Mouse (Mus musculus): ENCODE data around the gene Uvrag. TPM values are rescaled to one million over a fixed set of nuclear protein-coding genes. Genes with fewer than 3 reads are reported as not detected.
A peak's percentile ranks its signal among the peaks of the same experiment; 100 is the strongest.

Uvrag gene
- polyA plus RNA-seq, 1 experiment from 2014 or later = 16.7 TPM

DNA sequence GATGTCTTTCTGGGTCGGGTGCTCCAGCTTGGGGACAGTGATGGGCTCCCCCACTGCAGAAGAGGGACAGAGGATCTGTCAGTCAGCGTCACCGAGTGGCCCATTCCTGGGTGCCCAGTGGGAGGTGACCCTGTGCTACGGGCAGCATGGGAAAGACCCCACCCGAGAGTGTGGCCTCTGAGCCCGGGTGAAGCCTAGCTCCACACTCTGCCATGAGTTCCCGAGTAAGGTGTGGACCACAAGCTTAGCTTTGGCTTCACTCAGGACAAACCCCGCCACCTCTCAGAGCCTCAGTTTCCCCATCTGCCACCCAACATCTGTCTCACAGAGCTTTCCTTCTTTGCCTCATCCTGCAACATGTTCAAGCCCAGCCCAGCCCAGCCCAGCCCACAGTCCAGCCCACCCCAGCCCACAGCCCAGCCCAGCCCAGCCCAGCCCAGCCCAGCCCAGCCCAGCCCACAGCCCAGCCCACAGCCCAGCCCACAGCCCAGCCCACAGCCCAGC lies 13.8 kb upstream of the Uvrag start:
- Histone ChIP-seq H3K4me2 (no peak overlapping the region), H3K27me3 (ENCODE audit: control insufficient read depth, insufficient read depth, low read length) (no peaks in the 10 kb centered on the region; the same call in 1 of the 2 replicates), H3K27ac (ENCODE audit: low read depth, low read length) (no peak overlapping the region), H3K9ac (ENCODE audit: low read depth, low read length) (no peak overlapping the region), H3K4me3 (ENCODE audit: low read depth, low read length) (no peak overlapping the region), H3K9me3 (replicated peaks; ENCODE audit: control insufficient read depth, low read length) (no peaks in the 10 kb centered on the region), H3K36me3 (ENCODE audit: control insufficient read depth, insufficient read depth, low read length) (no peaks in the 10 kb centered on the region), H3K4me1 (ENCODE audit: control insufficient read depth, insufficient read depth, low read length) (peaks cover 20% of the 10 kb centered on the region)
- 56% methylated on average over 8 of the region's 8 CpGs for WGBS (ENCODE audit: insufficient replicate concordance)
- peak; percentile 31 for ATAC-seq (replicated peaks; ENCODE audit: insufficient number of reproducible peaks, low FRiP score, low TSS enrichment)

DNA sequence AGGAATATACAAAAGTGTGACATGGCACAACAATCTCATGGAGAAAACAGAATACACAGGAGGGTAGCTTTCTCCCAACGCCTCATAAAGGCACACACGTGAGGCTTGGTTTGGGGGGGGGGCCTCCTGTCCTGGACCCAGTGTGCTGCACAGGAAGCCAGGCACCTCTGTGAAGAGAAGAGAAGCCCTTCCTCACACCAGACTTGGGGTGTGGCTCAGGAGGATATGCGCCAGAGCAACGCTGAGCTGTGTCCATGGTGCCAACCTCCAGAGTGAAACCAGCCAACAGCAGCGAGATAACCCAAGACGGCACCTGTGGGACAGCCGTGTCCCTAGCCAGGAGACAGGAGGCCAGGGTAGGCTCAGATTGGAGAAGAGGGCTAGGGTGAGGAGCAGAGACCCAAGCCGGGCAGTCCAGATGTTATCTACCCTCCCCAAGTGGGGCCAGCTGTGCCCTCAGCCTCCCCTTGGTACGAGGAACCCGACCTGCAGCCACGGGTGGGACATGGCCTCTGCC lies 12.8 kb upstream of the Uvrag start:
- no peaks in the 10 kb centered on the region; the same call in 1 of the 2 replicates for H3K27me3 ChIP-seq (ENCODE audit: control insufficient read depth, insufficient read depth, low read length)
- no peak overlapping the region for H3K9ac ChIP-seq (ENCODE audit: low read depth, low read length)
- H3K4me3 ChIP-seq (ENCODE audit: low read depth, low read length) = no peak overlapping the region
- peaks cover 18% of the 10 kb centered on the region for H3K4me1 ChIP-seq (ENCODE audit: control insufficient read depth, insufficient read depth, low read length)
- no peak overlapping the region for H3K27ac ChIP-seq (ENCODE audit: low read depth, low read length)
- no peak for ATAC-seq (replicated peaks; ENCODE audit: insufficient number of reproducible peaks, low FRiP score, low TSS enrichment)
- 84% methylated on average over 11 of the region's 11 CpGs for WGBS (ENCODE audit: insufficient replicate concordance)
- H3K36me3 ChIP-seq (ENCODE audit: control insufficient read depth, insufficient read depth, low read length) = no peaks in the 10 kb centered on the region
- H3K9me3 ChIP-seq (replicated peaks; ENCODE audit: control insufficient read depth, low read length) = no peaks in the 10 kb centered on the region
- H3K4me2 ChIP-seq = no peak overlapping the region

DNA sequence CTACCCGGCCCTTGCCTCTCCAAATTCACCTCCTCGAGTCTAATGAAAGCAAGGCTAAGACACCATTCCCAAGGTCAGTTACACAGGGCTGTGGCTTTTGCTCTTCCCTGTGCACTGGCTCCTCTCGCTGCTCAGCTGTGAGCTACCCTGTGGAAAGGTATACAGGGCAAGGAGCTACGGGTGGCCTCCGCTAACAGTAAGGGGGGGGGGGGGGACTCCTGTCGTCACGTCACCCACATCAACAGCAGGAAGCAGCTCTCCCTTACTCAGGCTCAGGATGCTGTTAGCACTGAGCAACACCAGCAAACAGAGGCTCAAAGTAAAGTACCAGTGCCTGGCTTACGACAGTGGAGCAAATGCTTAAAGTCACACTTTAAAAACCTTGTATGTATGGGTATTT lies 11.8 kb upstream of the Uvrag start:
- Histone ChIP-seq H3K9ac (ENCODE audit: low read depth, low read length) (no peak overlapping the region), H3K4me2 (no peak overlapping the region), H3K27me3 (ENCODE audit: control insufficient read depth, insufficient read depth, low read length) (no peaks in the 10 kb centered on the region; the same call in 1 of the 2 replicates), H3K9me3 (replicated peaks; ENCODE audit: control insufficient read depth, low read length) (no peaks in the 10 kb centered on the region), H3K36me3 (ENCODE audit: control insufficient read depth, insufficient read depth, low read length) (no peaks in the 10 kb centered on the region), H3K27ac (ENCODE audit: low read depth, low read length) (no peak overlapping the region), H3K4me1 (ENCODE audit: control insufficient read depth, insufficient read depth, low read length) (peaks cover 17% of the 10 kb centered on the region), H3K4me3 (ENCODE audit: low read depth, low read length) (no peak overlapping the region)
- WGBS (ENCODE audit: insufficient replicate concordance) = 38% methylated on average over 8 of the region's 8 CpGs
- ATAC-seq (replicated peaks; ENCODE audit: insufficient number of reproducible peaks, low FRiP score, low TSS enrichment) = no peak

DNA sequence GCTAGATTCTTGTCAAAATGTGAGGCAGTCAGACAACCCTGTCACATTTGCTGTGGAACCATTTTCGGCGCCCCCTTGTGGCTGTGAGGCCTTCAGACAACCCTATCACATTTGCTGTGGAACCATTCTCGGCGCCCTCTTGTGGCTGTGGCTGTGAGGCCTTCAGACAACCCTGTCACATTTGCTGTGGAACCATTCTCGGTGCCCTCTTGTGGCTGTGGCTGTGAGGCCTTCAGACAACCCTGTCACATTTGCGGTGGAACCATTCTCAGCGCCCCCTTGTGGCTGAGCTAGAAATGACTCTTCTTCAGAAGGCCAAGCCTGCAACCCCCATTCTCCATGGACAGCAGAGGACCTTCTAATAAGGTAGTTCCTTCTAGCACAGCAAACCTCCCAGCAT lies 10.4 kb upstream of the Uvrag start:
- ATAC-seq (replicated peaks; ENCODE audit: insufficient number of reproducible peaks, low FRiP score, low TSS enrichment) = no peak
- Histone ChIP-seq H3K4me2 (no peak overlapping the region), H3K4me1 (ENCODE audit: control insufficient read depth, insufficient read depth, low read length) (peaks cover 14% of the 10 kb centered on the region), H3K9ac (ENCODE audit: low read depth, low read length) (no peak overlapping the region), H3K27me3 (ENCODE audit: control insufficient read depth, insufficient read depth, low read length) (no peaks in the 10 kb centered on the region), H3K9me3 (replicated peaks; ENCODE audit: control insufficient read depth, low read length) (no peaks in the 10 kb centered on the region), H3K4me3 (ENCODE audit: low read depth, low read length) (no peak overlapping the region), H3K27ac (ENCODE audit: low read depth, low read length) (no peak overlapping the region), H3K36me3 (ENCODE audit: control insufficient read depth, insufficient read depth, low read length) (no peaks in the 10 kb centered on the region)
- 7% methylated on average over 7 of the region's 7 CpGs for WGBS (ENCODE audit: insufficient replicate concordance)

DNA sequence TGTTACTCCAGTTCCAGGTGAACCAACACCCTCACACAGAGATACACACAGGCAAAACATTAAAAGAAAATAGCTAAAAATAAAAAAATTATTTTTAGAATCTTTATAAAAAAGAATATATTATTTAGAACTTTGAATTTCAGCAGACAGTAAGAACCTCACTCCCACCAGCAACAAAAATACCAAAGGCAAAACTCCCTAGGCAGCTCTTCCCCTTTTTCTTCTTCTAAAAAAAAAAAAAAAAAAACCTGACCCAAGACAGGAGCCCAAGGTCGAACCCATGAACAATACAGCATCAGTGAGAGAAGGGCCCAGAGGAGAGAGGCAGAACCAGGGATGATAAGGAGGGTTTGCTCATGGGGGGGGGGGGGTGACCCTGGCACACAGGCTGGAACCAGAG lies 8.1 kb upstream of the Uvrag start:
- ATAC-seq (replicated peaks; ENCODE audit: insufficient number of reproducible peaks, low FRiP score, low TSS enrichment) = no peak
- Histone ChIP-seq H3K4me2 (no peak overlapping the region), H3K9me3 (replicated peaks; ENCODE audit: control insufficient read depth, low read length) (no peaks in the 10 kb centered on the region), H3K36me3 (ENCODE audit: control insufficient read depth, insufficient read depth, low read length) (no peaks in the 10 kb centered on the region), H3K4me3 (ENCODE audit: low read depth, low read length) (no peak overlapping the region), H3K4me1 (ENCODE audit: control insufficient read depth, insufficient read depth, low read length) (peaks cover 11% of the 10 kb centered on the region), H3K9ac (ENCODE audit: low read depth, low read length) (no peak overlapping the region), H3K27ac (ENCODE audit: low read depth, low read length) (no peak overlapping the region), H3K27me3 (ENCODE audit: control insufficient read depth, insufficient read depth, low read length) (no peaks in the 10 kb centered on the region)
- WGBS (ENCODE audit: insufficient replicate concordance) = 42% methylated on average over 1 of the region's 1 CpGs

DNA sequence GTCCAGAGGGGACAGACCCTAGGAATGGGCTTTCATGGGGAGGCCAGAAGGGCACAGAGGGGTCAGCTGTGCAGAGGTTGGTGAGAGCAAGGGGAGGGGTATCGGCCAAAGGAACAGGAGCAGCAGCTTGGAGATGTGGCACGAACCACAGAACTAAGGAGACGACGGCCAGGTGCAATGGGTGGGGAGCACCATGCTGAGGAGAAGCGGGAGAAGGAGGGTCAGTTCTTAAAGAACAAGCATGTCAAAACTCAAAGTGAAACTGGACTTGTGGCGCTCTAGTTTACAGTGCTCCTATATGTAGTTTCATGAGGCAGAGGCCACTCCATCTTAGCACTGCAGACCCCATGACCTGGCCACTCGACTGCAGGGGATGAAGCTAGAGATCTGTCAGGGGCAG lies 6.6 kb upstream of the Uvrag start:
- H3K9ac ChIP-seq (ENCODE audit: low read depth, low read length) = no peak overlapping the region
- 85% methylated on average over 7 of the region's 7 CpGs for WGBS (ENCODE audit: insufficient replicate concordance)
- no peak overlapping the region for H3K4me3 ChIP-seq (ENCODE audit: low read depth, low read length)
- H3K9me3 ChIP-seq (replicated peaks; ENCODE audit: control insufficient read depth, low read length) = no peaks in the 10 kb centered on the region
- H3K4me1 ChIP-seq (ENCODE audit: control insufficient read depth, insufficient read depth, low read length) = peaks cover 7% of the 10 kb centered on the region
- no peaks in the 10 kb centered on the region for H3K36me3 ChIP-seq (ENCODE audit: control insufficient read depth, insufficient read depth, low read length)
- H3K27me3 ChIP-seq (ENCODE audit: control insufficient read depth, insufficient read depth, low read length) = no peaks in the 10 kb centered on the region
- ATAC-seq (replicated peaks; ENCODE audit: insufficient number of reproducible peaks, low FRiP score, low TSS enrichment) = no peak
- no peak overlapping the region for H3K4me2 ChIP-seq
- no peak overlapping the region for H3K27ac ChIP-seq (ENCODE audit: low read depth, low read length)

DNA sequence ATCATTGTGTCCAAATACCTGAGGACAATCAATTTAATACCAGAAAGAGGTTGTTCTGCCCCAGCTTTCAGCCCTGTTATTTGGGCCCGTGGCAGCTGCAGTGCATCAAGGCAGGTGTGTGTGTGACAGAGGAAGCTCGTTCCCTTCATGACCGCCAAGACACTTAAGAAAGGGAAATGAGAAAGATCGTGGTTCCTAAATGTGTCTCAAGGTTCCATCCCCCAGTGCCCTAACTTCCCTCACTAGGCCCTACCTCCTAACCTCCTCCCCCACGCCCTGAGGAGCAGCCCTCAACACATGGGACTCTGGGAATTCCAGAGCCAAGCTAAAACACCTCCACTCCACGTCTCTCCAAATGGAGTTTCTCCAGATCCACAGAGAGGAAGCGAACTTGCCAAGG lies 6.0 kb upstream of the Uvrag start:
- H3K36me3 ChIP-seq (ENCODE audit: control insufficient read depth, insufficient read depth, low read length) = no peaks in the 10 kb centered on the region
- no peak overlapping the region for H3K27ac ChIP-seq (ENCODE audit: low read depth, low read length)
- H3K9ac ChIP-seq (ENCODE audit: low read depth, low read length) = no peak overlapping the region
- no peaks in the 10 kb centered on the region for H3K27me3 ChIP-seq (ENCODE audit: control insufficient read depth, insufficient read depth, low read length)
- WGBS (ENCODE audit: insufficient replicate concordance) = 58% methylated on average over 7 of the region's 7 CpGs
- ATAC-seq (replicated peaks; ENCODE audit: insufficient number of reproducible peaks, low FRiP score, low TSS enrichment) = no peak
- no peak overlapping the region for H3K4me3 ChIP-seq (ENCODE audit: low read depth, low read length)
- H3K4me1 ChIP-seq (ENCODE audit: control insufficient read depth, insufficient read depth, low read length) = peaks cover 7% of the 10 kb centered on the region
- H3K4me2 ChIP-seq = no peak overlapping the region
- no peaks in the 10 kb centered on the region for H3K9me3 ChIP-seq (replicated peaks; ENCODE audit: control insufficient read depth, low read length)

DNA sequence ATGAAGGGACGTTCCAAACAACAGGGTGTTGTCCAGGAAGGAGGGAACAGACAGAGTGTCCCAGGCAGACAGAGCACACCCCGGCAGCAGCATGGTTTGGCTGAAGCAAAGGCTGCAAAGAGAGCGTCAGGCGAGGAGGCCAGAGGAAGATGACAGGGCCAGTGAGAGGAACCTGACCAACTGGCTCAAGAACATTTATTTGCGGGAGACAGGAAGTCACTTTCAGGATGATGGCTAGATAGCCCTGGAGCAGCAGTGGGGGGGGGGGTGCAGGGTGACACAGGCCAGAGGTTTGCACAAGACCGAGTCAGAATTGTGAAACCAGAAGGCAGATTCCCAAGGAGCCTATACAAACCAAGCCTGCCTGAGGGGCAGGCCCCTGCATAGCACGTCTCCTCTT lies 5.1 kb upstream of the Uvrag start:
- no peaks in the 10 kb centered on the region for H3K9me3 ChIP-seq (replicated peaks; ENCODE audit: control insufficient read depth, low read length)
- H3K27me3 ChIP-seq (ENCODE audit: control insufficient read depth, insufficient read depth, low read length) = no peaks in the 10 kb centered on the region
- H3K4me2 ChIP-seq = no peak overlapping the region
- H3K9ac ChIP-seq (ENCODE audit: low read depth, low read length) = no peak overlapping the region
- peaks cover 10% of the 10 kb centered on the region for H3K4me1 ChIP-seq (ENCODE audit: control insufficient read depth, insufficient read depth, low read length)
- WGBS (ENCODE audit: insufficient replicate concordance) = 41% methylated on average over 7 of the region's 7 CpGs
- no peak for ATAC-seq (replicated peaks; ENCODE audit: insufficient number of reproducible peaks, low FRiP score, low TSS enrichment)
- no peaks in the 10 kb centered on the region for H3K36me3 ChIP-seq (ENCODE audit: control insufficient read depth, insufficient read depth, low read length)
- no peak overlapping the region for H3K27ac ChIP-seq (ENCODE audit: low read depth, low read length)
- no peak overlapping the region for H3K4me3 ChIP-seq (ENCODE audit: low read depth, low read length)

DNA sequence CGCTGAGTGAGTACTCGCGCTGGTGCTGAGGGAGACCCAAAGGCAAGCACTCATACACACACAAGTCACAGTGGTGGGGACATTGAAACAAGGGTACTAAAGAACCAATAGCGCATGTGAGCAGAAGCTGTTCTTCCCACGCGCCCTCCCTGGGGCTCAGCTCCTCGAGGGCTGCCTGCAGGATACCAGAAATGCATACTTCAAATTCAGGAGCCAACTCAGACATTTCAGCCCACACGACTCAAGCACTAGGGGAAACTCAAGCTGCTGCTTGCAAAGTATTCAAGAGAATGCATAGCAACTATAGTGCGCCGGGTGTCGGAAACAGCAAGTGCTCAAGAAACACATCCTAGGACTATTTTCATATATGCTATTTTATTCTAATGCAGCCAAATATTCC lies 3.7 kb upstream of the Uvrag start:
- Histone ChIP-seq H3K36me3 (ENCODE audit: control insufficient read depth, insufficient read depth, low read length) (no peaks in the 10 kb centered on the region), H3K27me3 (ENCODE audit: control insufficient read depth, insufficient read depth, low read length) (no peaks in the 10 kb centered on the region), H3K27ac (ENCODE audit: low read depth, low read length) (no peak overlapping the region), H3K4me1 (ENCODE audit: control insufficient read depth, insufficient read depth, low read length) (peaks cover 10% of the 10 kb centered on the region), H3K9ac (ENCODE audit: low read depth, low read length) (no peak overlapping the region), H3K4me3 (ENCODE audit: low read depth, low read length) (no peak overlapping the region), H3K4me2 (no peak overlapping the region), H3K9me3 (replicated peaks; ENCODE audit: control insufficient read depth, low read length) (no peaks in the 10 kb centered on the region)
- WGBS (ENCODE audit: insufficient replicate concordance) = 58% methylated on average over 11 of the region's 11 CpGs
- no peak for ATAC-seq (replicated peaks; ENCODE audit: insufficient number of reproducible peaks, low FRiP score, low TSS enrichment)

Data from heart, embryonic 11.5 days (tissue).